Mouse (Mus musculus) megakaryocyte progenitor cell, adult 5-6 weeks (primary cell): Measurements from ENCODE around the gene Gpr176. TPM values are rescaled to one million over a fixed set of nuclear protein-coding genes. Genes with fewer than 3 reads are reported as not detected.
"Not testable (repeated sequence)": the region's sequence is repeated elsewhere in the genome, so short reads cannot be mapped to it uniquely, and the experiment has no call there.

ENCODE experiments used
- ATAC-seq: replicated peaks from 2 replicates; pipeline ENCODE4 v1.8.0; 2016; ENCODE audit warnings: mild to moderate bottlenecking, moderate TSS enrichment, inconsistent platforms; ENCODE audit not compliant: poor library complexity
- total RNA-seq, 2 experiments: library from RNA; stranded (forward) in 1 of 2; stranded (reverse) in 1 of 2; fragments of 157-497, 149-512 nt in 1 of 2; fragments of 200-1000 nt in 1 of 2; gene quantifications; 2 replicates each; pipeline versions ENCODE4 v1.2.3 to v1.2.4; 2015 to 2017

Gene Gpr176
- total RNA-seq, 2 experiments from 2014 or later: not detected

DNA sequence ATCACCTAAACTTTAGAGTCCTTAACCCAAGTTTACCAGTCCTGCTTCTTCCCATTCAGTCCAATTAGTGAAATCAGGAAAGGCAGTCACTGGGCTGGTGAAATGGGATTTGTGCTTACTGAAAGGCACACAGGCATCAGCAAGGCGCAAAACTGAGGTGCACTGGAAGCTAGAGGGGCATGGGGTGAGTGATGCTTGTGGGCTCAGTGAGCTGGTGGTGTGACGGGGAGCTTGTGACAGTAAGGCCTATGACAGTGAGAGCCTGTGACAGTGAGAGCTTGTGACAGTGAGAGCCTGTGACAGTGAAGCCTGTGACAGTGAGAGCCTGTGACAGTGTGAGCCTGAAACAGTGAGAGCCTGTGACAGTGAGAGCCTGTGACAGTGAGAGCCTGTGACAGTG, 71.6 kb downstream of the Gpr176 start:
- ATAC-seq: no peak

DNA sequence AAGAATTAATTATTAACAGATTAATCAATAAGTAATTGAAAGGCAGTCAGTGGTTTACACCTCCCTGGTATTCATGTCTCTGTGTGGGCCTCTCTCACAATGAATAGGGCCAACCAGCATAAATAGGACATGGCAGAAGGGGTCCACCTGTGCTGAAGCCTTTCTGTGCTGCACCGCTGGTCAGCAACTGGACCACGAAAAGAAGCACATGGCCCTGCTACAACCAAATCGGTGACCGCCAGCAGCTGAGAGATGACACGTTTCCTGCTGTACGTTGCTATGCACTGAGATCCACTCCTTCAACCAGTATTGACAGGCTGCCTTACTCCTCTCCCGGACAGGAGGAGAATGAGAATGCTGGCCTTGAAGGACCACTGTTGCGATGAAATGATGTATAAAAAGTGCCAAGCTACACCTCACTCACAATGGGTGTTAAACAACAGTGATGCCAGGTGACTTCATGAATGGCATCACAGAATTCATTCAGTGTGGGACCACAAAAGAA, 72.1 kb downstream of the Gpr176 start:
- no peak for ATAC-seq

DNA sequence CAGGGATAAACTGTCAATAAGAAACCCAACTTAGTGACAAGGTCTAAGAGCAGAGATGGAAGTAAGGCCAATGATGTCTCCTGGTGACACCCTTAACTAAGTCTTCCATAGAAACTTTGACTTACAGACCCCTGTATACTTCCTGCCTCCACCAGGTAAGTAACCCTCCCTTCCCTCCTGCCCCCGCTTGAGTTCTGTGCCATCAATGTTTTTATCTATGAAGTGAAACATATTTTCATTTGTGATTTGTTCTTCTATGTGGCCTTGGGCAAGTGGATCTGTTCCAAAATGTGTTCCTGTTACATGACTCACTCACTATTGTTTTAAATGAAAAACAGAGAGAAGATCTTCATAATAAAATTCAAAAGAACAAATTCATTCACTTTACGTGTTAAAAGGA, 73.2 kb downstream of the Gpr176 start:
- ATAC-seq: no peak

DNA sequence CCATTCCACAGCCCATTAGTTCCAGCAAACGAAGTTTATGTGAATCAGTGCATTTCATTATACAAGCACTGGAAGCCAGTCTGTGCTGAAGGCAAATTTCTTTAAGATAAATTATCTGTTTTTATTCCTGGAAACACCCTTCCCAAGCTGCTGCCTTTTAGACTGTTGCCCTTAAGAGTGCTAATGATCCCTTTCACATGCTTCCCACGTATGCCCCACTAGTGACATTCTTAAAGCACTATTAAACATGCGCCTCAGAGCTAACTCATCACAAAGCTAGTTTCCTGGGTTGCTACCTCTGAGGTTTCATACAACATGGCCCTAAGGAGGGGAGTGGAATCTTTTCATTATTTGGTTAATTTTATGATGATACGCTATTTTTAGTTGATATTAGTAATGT, 74.6 kb downstream of the Gpr176 start:
- ATAC-seq: no peak

DNA sequence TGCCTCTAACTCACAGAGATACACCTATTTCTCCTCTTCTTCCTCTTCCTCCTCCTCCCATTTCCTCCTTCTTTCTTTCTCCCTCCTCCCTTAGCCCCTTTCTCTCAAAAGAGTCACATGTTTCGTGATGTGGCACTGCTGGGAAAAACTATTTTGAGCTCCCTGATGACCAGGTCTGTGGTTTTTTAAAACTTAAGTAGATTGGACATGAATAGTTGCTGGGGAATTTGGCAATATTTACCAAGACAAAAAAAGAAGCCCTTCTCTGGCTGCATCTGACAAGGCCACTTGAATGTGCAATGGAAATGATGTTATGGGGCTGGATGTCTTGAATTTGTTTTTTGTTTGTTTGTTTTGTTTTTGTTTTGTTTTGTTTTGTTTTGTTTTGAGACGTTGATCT, 75.3 kb downstream of the Gpr176 start:
- ATAC-seq: no peak

DNA sequence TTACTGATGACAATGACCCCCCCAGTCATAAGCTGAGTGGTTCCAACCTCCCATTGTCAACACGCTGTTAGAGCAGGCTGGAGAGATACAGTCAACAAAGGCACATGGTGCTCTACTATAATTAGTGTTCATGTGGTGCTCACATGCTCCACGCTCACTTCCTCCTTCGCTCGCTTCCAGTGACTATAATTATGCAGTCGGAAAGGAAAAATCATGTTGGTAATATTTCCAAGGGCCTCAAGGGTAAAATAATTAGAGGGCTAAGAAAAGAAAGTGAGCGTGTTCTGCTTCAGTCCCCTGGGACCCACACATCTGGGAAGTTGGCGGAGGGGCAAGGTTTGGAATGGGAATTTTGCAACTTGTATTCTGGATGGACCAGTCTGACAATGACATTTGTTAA, 77.7 kb downstream of the Gpr176 start:
- ATAC-seq: no peak

DNA sequence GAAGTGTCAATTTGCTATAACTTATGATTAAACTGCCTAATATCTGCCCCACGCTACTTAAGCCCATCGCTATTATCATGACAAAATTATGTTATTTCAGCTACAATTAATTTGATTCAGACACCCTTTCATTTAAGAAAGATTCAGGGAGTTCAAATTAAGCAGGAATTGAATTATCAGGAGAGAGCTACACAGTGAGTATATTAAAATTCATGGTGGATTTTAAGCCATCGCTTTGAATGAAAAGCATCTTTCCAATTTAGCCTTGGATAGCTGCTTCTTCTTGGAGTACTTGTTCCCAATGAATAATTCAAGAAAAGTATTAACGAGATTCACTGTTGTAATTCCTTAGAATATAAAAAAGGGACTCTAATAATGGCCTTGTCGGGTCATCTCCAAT, 79.6 kb downstream of the Gpr176 start:
- no peak for ATAC-seq

DNA sequence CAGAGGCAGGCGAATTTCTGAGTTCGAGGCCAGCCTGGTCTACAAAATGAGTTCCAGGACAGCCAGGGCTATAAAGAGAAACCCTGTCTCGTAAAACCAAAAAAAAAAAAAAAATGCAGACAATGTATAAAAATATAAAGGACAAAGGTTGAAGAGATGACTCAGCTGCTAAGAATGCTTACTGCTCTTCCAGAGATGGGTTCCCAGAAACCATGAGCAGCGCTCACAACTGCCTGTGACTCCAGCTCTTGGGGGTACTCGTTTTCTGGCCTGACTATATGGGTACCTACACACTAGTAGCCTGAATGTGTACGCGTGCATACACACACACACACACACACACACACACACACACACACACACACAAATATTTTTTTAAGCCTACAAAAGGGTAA, 84.2 kb downstream of the Gpr176 start:
- ATAC-seq: not testable (repeated sequence)

DNA sequence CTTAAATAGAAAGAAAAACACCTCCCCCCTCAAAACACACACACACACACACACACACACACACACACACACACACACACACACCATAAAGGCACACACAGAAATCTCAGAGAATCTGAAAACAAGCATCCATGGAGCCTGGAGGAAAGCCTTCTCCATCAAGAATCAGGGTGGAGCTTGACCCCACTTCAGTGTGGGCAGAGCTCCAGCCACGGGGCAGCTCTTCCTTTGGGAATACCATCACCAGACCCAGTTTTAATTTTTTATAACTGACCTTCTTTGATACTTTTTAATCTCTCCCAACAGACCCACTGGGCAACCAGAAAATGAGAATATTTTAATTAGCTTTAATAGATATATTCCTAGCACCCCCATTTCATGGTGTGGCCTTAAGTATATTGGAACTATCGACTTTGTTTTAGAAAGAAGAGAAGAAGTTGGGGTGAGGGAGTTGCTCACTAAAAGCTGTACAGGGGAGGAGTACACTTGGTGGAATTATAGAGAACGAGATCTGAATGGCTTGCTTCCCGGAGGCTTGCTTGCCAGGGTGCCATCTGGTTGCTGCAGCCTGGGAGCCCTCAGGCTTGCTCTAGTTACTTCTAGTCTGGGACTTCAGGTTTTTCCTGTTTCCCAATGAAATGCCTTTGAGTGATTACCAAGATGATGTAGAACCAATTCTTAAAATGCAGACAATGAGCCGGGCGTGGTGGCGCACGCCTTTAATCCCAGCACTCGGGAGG, 84.7 kb downstream of the Gpr176 start:
- ATAC-seq: no peak

DNA sequence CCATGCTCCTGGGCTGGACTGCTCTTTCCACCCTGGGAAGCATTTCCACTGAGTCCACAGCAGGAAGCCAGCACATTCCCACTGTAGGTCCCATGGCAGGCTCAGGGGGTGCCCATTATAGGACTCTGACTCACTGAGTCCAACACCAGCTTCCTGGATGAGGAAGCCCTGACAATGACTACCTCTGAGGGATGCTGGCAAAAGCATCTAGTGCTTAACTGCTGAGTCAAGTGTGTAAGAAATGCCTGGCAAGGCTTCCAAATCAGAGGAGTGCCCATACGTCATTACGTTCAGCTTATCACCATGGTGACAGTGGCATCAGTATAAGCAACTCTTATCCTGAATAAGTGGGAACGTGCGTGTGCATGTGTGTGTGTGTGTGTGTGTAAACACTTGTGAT, 85.5 kb downstream of the Gpr176 start:
- ATAC-seq: no peak

DNA sequence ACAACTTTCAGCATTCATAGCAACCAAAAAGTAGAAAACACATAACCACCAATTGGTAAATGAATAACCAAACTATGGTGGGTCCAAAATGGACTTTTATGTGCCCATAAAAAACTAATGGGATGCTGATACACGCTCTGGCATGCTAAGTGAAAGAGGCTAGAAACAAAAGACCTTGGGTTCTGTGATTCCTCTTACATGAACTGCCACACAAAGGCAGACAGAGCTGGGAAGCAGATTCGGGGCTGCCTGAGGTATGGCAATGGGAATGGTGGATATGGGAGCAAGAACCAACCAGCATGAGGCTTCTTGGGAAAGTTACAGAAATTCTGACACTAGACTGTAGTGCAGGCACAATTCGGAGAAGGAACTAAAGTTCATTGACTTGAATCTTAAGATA, 90.8 kb downstream of the Gpr176 start:
- no peak for ATAC-seq

DNA sequence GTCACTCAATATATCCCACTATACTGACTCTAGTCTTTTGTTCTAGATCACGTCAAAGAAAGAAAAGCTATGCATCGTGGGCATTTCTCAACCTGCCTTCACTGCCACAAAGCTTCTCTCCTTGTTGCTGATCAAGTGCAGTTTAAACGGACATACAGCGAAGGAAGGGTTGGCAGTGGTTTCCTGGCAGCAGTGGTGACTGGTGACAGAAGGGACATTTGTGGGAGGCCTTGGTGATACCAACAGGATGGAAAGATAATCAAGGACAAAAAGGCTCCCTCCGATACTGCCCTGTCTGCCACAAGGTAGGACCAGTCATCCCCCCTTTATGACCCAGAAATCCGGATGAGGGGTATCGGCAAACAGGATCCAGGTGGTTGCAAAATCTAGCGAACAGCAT, 95.0 kb downstream of the Gpr176 start:
- no peak for ATAC-seq

DNA sequence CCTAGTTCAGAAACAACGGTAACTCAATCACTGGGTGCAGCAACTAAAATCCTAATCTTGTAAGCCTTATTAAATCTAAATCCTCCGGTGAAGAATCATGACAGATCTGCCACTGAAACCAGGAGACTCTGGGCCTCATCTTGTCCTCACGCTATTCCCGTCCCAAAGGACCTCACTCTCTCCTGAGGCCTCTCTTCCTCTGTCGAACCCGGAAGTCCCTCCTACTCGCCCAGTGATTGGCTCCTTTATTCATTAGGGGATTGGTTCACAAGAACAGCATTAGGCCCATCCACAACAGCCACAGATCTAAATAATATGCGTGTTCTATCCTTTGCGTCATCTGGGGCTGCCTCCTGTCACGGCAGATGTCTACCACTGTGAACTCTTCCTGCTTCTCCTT, 101.6 kb downstream of the Gpr176 start:
- ATAC-seq: no peak

DNA sequence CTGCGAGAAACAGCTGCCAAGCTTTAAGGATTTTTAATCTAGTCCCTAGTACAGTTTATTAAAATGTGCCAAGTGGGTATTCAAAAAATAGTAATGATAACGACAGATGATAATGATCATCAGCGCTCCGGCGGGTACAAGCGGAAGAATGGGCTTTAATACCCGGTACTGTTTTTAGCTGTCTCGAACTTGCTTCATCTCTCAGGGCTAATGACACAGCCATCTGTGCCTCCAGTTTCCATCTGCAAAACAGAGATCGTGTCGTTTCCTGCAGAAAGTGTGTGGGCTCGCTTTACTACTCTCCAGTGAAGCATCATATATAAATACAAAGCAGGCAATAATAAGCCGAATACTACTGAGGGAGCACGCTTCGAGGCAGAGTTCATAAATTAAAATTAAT, 103.0 kb downstream of the Gpr176 start:
- no peak for ATAC-seq

DNA sequence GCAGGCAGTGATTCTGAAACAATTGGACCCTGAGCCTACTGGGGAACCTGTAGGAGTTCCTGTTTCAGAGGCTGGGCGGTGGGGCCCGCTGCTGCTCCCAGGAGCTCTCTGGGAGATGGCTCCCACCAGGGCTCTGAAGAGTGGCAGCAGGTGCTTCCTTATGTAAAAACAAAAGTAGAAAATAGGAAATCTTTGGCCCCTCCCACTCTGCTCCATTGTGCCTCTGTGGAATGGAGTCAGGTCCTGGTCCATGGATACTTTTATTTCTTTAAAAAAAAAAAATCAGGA, 109.4 kb downstream of the Gpr176 start:
- ATAC-seq: peak; percentile 30; the same call in 1 of the 2 replicates

DNA sequence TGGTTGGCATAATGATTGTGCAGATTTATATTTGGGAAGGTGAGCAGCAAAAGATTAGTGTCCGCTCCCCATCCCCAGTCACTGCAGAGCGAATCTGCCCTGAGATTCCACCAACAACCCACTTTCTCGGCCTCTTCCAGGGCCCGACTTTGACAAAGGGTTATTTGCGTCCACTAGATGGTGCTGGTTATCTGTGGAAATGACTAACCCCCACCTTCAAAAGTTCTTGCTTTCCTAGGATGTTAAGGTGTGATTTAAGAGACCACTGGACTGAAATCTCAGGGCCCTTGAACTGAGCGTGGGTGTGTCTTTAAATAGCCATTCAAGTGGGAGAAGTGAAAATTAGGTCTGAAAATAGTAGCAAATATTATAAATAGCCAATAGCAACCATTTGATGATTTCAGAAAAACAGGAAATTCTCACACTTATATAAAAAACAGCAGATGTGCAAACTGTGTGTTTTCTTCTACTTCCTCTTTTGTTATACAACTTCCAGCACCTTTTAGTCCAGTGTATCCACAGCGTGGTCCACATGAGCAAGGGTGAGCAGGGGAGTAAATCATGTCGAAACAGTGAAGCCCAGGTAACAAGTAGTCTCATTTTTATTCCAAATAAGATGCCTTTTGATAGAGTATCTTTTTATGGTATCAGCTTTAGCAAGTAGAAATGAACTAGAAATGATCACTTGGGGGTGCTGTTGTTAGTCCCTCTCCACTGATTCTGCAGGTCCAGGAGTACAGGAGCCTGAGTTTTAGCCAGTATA, 109.9 kb downstream of the Gpr176 start:
- ATAC-seq: peak; percentile 84

DNA sequence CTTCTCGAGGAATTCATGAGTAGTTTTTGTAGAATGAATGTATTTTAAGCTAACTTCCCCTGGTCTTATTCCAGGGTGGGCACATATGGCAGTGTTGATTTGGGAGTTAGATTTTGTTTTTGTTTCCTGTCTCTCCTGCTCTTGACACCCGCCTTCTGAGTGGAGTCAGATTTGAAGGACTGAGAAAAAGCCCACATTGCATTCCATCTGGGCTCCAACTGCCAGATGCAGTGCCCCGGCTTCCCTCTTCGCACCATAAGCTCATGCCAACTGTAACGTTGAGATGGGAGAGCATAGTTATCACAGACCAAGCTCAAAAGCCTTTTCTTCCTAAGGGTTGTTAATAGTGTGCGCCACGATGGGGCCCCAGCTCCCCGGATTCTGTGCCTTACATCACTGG, 110.5 kb downstream of the Gpr176 start:
- no peak for ATAC-seq

DNA sequence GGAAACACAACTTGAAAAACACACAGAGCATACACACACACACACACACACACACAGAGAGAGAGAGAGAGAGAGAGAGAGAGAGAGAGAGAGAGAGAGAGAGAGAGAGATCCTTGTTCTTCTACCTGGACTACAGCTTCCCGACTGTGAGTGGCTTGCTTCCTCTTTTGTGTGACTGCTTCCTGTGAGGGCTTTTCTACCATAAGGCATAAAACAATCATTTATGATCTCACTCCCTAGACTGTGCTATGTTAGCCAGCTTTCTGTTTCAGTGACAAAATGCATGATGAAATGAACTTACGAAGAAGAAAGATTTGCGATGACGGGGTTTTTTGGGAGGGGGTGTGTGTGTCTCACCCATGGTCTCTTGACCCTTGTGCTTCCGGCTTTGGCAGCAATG, 113.5 kb downstream of the Gpr176 start:
- no peak for ATAC-seq

DNA sequence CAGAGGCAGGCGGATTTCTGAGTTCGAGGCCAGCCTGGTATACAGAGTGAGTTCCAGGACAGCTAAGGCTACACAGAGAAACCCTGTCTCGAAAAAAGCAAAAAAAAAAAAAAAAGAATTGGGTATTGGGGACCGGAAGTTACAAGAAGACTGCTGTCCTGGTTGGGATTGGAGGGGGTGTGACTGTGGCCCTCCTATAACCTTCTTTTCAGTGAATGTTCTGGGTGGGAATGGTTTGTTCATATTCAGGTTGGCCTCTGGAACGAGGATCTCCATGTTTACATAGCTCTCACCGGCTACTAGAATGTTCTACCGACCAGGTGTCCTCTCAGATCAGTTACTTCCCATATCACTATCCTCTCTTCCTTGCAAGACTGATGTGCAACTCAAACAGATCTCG, 116.1 kb downstream of the Gpr176 start:
- no peak for ATAC-seq

DNA sequence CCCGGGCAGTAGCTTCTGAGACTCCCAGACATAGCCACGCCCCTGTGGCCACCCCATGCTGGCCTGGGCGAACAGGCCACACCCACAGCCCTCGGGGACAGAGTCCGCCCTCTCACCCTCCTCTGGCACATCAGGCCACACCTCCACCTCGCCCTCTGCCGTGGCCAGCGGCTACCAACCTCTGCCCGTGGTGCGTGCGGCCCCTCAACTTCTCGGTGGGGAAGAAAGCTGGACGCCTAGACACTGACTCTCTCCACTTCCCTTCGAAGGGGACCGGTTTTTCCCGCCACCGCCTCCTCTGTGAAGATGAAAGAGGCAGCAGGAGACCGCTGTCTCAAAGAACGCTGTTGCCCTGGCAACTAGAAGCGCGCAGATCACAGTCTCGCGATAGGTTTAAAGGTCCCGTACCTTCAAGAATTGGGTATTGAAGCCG, 116.6 kb downstream of the Gpr176 start, which contains the start of gene Fsip1:
Gene Fsip1, minus strand, starts transcription at position 346 of the 433 bp plus-strand sequence.
- peak; percentile 97 for ATAC-seq

DNA sequence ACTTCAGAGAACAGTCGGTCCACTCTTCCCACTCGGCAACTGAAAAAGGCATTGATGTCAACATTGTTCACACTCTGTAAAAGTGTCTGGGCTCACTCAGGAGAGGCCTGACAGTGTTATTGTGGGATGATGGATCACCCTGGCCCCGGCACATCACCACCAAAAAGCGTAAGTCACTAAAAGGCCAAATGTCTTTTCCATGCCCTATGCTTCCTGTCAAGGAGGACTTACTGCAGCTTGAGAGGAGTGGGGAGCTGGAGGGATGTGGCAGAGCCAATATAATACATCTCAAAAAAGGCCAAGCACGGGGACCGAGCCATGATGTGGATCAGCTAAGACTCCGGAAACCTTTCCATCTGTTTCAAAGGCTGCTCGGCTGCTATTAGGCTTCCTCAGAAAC, 118.7 kb downstream of the Gpr176 start:
- no peak for ATAC-seq

DNA sequence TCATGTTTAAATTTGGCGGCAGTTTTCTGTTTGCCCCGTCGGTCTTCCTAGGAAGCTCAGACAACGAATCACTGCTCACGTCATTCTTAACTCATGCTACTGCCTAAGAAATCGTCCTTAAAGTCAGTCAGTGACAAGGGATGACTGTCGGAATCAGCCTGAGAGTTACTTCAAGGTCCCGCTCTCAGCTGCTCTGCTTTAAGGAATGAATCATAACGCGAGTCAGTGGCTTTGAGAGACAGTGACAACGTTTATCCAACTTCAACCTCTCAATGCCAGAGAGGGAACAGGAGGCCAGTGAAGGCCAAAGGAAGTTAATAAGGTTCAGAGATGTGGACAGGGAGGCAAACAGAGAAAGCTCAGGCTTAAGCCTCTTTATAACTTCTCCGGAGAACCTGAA, 124.3 kb downstream of the Gpr176 start:
- no peak for ATAC-seq
